Mouse (Mus musculus) frontal cortex, postnatal 25 days (tissue): ENCODE results near the gene Eps8l2.
A peak's percentile ranks its signal among the peaks of the same experiment; 100 is the strongest.

Experiments
- DNase-seq, 2 experiments: peaks; one replicate each; pipeline ENCODE4 v3.0.0; 2022; ENCODE audit warnings: low spot score in 2 of 2

Eps8l2 gene

DNA sequence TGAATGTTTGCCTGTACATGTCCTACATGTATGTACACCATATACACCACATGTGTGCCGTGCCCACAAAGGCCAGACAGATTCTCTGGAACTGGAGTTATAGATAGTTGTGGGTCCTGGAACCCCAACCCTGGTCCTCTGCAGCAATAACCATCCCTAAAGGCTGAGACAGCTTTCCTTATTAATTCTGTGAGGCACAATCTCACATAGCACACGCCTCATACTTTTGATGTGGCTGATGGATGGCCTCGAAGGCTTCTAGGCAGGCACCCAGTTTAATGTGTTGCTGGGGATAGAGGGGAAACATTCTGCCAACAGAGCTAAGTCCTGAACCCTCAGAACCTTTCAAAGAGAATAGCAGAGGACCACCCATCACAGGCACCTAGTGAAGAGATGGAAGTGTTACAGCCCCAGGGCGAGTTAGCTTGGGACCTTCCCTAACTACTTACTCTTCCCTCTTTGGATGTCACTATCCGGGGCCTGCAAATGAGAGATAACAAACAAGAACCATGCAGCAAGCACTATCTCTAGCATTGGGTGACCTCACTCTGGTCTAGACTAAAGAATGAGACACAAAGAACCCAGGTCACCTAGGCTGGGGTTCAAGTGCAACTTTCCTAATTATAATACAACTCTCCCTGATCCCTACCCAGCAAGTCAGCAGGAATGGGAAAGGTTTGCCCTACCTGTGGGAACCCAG, 25.8 kb downstream of the Eps8l2 start:
- DNase-seq: no peak

DNA sequence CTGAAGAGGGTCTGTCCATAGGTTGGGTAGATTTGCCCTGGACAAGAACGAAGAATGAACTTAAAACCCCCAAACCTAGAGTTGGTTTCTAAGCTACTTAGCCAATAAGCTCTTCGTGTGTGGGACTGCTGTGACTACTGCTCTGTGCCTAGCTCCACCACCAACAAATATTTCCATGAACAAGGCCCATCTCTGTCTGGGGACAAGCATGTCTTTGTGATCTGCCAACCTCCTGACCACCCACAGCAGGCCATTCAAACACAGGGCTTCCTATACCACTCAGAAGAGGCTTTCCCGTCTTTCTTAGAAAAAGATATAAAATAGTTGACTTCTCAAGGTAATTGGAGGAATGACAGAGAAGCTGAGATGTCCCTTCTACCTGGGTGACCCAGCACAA, 26.4 kb downstream of the Eps8l2 start:
- DNase-seq: no peak

DNA sequence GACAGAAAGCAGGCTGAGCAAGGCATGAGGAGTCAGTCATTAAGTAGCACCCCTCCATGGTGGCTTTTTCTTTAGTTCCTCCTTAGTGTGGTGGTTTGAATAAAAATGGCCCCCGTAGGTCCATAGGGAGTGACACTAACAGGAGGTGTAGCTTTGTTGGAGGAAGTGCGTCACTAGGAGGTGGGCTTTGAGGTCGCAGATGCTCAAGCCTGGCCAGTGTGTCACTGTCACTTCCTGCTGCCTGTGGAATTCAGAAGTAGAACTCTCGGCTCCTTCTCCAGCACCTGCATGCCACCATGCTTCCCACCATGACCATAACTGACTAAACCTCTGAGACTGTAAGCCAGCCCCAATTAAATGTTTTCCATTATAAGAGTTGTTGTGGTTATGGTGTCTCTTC, 28.7 kb downstream of the Eps8l2 start:
- no peak for DNase-seq

DNA sequence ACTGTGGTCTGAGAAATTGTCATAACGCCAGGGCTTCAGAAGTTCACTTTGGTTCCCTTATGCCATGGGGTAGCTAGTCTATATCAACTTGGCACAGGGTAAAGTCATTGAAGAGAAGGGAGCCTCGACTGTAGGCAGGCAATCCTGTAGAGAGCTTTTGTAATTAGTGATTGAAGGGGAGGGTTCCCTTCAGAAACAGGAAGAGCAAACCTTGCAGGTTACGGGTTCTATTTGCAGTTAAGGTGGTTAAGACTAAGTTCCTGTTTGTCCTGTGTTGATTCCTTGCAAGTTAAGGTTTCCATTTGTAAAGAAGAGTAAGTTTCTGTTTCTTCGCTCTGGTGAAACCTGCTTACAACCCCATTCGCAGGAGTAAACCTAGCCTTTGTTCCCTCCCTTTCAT, 31.2 kb downstream of the Eps8l2 start:
- no peak for DNase-seq

DNA sequence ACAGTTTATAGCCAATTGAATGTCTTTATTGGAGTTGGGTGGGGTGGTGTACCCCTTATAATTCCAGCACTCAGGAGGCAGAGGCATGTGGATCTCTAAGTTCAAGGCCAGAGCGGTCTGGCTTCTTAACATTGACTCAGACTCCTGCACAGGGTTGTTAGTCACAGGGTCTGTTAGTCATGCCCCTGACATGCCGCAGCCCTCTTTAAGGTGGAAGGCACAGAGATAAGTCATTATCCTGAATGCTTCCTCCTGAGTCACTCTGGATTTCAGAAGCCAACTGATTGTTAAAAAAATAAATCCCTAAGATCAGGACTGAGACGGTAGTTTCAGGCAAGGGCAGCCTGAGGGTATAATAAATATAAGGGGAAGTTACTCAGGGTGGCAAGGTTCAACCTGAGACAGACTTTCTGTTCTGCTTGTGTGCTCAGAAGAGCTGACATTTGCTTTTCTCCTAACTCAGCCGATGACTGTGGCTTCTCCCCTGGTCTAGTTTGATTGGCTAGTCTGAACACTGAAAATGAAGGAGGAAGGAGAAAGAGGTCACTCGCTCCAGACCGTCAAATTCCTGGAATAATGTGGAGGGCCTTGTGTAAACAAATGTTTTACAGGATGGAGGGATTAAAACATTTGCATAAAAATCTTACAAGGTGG, 33.4 kb downstream of the Eps8l2 start:
- no peak for DNase-seq

DNA sequence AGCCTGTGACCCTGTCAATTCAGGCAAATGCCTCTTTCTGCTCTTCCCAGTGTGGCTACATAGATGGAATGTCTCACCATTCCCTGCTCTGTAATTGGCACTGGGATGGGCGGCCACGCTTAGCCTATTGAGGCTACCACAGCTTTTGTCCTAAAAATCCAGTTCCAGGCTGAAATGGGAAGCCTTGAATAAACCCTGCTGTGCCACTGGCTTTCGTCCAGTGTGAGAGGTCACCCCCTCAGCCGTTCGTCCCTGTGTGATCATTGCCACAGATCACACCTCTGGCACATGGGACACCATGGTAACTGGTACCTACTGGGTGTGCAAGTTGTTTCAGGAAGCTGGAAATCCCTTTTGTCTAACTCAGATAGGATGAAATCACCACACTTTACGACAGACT, 34.9 kb downstream of the Eps8l2 start:
- no peak for DNase-seq

DNA sequence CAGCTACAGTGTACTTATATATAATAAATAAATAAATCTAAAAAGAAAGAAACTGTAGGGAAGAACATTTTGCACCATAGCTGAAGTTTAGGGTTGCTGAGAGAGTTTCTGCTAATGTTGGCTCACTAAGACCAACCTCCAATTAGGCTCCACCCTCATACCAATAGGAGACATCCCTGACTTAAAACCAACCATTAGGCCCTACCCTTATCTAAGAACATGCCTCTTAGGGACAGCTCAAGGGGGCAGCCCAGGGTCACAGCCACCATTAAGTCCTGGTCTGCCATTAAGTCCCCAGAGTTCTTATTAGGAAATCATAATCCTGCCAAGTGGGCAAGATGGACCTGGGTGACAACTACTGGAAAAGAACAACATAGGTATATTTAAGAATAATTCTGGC, 35.7 kb downstream of the Eps8l2 start:
- DNase-seq: no peak

DNA sequence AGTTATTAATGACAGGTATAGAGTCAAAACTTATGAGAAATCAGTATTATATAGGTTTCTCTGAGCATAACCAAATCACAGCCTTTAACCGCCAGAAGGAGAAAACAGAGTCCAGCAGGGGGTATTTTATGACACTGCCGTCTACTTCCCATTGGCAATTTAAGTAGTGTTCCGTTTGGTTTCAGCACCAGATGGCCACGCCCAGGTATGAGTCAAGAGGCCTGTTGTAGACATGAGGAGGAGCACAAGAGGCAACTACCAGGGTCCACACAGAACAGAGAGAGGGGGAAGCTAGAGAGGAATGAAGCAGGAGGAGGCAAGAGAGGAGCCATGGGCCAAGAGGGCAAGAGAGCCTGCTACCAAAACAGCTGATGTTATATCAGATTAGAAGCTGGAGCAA, 40.9 kb downstream of the Eps8l2 start:
- DNase-seq: no peak

DNA sequence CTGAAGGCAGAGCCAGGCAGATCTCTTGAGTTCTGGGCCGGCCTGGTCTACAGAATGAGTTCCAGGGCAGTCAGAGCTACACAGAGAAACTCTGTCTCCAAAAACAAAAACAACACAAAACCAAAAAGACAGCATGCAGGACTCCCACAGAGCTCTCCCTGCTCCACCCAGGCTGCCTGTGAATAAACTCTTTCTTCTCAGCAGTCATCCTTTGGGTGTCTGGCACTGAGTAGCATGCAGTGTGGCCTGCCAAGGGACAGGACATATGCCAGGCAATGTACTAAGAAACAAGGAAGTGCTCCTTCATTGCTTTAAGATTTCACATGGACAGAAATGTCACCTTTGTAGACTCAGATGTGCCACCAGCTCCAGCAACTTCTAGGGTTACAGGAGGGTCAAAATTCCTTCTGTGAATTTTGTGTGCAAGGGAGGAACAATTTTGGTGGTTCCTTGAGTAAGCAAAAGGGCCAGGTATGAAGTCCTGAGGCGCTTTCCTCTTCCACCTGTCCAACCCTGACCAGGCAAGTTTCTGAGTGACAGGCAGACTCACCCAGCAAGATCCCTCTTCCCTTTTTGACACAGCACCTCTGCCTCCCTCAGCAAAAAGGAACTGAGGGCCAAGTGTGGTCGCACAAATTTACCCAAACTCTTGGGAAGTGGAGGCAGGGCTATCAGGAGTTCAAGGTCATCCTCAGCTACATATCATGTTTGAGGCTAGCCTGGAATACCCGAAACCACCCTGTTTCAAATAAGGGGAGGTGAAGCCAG, 42.6 kb downstream of the Eps8l2 start:
- no peak for DNase-seq

DNA sequence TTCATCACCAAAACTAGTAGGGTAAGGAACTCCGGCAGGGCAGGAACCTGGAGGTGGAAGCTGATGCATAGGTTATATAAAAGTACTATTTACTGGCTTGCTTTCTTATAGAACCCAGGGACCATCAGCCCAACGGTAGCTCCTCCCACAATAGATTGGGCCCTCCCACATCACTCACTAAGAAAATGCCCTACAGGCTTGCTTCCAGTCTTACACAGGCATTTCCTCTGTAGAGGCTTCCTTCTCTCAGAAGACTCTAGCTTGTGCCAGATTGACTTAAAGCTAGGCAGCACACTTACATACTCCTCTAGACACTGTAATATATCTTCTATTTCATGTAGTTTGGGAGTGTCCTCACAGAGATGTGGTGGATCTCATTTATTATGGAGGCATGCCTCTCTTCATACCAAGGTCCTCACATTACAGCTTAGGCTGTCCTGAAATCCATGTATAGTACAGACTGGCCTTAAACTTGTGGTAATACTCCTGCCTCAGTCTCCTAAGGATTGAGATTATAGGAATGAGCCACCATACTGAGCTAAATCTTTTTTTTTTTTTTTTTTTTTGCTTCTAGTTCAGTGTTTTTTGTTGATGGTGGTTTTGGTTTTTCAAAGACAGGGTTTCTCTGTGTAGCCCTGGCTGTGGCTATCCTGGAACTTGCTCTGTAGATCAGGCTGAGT, 49.3 kb downstream of the Eps8l2 start:
- DNase-seq: no peak

DNA sequence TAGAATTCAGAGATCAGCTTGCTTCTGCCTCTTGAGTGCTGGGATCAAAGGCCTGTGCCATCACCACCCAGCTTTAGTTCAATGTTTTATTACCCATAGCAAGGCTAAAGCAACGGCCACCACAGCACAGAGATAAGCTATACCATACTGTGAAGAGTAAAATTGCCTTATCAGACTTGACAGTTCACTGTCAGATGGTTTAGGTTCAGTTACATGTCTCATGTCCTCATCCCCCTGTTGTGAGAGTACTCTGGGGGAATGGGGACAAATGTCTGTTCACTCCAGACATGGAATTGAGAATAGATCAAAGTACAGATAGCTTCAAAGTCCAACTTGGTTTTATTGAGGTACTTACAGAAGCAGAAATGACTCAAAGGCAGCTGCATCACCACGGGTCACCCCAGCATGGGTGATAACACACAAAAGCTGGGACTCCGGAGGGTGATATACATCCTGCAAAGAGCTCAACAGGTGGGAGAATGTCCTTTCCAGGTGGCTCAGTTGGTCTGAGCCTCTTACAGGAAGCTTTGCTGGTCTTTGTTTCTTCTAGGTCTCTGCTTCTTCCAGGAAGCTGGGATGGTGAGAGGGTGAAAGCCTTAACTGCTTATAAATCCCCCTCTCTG, 49.9 kb downstream of the Eps8l2 start:
- DNase-seq: no peak

DNA sequence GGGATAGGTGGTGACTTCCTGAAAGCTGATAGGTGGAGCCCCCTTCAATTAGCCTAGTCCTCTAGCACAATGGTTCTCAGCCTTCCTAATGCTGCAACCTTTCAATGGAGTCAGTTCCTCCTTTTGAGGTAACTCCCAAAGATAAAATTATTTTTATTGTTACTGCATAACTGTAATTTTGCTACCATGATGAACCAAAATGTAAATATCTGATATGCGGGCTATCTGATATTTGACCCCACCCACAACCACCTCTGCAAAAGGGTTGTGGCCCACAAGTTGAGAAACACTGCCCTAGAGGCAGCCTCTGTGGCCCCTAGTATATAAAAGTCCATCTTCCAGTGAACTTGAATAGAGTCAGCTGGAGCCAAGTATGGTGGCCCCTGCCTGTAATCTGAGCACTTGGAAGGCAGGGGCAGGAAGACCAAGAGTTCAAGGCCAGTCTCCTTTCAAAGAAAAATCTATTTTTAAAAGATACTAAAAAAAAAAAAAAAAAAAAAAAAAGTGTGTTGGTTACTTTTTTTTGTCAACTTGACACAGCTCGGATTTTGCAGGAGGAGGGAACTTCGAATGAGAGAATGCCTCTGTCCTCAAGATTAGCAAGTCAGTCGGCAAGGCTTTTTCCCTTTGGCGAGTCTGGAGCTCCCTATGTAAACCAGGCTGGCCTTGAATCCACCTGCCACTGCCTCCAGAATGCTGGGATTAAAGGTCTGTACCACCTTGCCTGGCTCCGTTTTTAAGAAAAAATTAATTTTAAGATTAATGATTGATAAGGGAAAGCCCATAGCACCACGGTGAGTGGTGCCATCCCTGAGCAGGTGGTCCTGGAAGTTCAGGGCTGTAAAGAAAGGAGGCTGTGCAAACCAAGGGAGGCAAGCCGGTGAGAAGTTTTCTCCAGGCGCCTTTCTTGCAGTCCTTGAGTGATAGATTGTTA, 51.9 kb downstream of the Eps8l2 start:
- DNase-seq: no peak

DNA sequence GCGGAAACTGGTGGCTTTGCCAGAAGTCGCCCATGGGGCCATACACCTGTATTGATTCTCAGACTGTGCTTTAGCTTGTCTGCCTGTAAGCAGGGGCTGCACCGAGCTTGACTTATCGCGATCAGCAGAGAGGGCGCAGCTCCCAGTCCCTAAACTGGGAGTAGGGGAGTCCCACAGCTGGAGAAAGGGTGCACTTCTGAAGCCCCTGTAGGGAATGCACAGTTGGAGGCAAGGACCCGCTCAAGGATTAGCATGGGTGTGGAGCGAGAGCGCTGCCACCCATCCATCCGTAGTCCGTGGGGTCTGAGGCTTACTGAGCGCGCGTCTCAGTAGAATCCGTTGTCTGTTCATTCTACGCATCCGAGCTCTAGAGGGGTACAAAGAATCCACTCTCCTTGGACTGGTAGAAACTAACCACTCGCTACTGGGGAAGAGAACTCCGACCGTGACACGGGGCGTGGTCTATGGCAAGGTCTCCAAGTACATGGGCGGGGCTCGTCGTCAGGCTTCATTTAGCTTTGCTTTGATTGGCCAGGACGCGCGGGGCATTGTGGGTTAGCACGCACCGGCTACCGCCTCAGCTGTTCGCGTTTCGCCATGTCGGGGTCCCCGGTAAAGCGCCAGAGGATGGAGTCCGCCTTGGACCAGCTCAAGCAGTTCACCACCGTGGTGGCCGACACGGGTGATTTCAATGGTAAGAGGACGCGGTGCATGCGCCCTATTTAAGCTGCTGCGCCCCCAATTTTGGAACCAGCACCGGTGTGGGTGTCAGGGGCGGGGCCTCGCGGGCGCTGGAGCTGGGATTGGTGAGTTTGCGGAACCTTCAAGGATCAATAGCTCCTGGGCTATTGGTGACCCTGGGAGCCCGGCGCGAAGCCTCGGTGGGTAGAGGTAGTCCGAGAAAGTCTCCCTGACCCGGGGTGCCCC, 53.2 kb downstream of the Eps8l2 start, which contains the start of gene Taldo1:
Taldo1 (plus strand) TSS at position 575 of the 927 bp plus-strand sequence.
- peak; percentile 93 to 95 for DNase-seq

DNA sequence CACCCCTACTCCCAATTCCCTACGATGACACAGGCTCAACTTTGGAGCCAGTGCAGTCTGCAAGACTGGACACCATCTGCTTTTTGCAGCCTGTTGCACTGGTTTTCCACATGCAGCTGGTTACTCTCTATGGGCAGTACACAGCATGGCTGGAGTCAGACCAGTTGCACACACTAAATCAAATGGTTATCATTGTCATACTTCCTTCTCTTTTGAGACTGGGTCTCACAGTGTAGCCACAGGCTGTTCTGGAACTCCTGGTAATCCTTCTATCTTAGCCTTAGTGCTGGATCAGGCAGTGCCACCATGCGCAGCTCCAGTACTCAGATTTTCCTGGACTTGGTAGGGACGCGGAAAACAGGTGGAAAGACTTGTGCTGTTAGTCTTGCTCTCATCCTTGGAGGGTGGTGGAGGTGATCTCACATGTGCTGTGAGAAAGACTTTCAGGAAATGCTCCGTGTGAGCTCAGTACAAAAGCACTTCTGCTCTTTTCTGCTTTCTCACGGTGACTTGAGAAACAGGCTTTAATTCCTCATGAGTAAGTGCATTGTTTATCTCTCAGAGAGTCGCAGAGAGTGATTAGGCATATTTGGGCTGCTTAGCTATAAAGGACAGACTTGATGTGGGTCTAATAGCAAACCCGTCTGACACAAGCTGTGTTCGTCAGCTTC, 54.0 kb downstream of the Eps8l2 start:
- DNase-seq: no peak

DNA sequence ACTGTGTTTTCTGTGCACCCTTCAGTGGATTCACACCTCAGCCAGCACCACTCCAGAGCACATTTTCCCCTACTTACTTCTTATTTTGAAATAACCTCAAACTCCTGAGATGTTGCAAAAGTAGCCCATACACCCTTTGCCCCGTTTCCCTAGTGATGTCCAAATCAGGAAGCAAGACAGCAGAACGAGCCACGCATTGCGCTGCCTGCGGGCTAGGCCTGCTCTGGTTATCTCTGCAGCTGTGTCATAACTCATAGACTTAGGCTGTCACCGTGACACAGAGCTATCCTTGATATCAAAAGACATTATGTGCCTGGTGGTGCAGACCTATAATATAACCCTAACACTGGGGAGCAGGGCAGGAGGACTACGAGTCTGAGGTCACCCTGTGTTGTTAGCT, 55.5 kb downstream of the Eps8l2 start:
- no peak for DNase-seq

DNA sequence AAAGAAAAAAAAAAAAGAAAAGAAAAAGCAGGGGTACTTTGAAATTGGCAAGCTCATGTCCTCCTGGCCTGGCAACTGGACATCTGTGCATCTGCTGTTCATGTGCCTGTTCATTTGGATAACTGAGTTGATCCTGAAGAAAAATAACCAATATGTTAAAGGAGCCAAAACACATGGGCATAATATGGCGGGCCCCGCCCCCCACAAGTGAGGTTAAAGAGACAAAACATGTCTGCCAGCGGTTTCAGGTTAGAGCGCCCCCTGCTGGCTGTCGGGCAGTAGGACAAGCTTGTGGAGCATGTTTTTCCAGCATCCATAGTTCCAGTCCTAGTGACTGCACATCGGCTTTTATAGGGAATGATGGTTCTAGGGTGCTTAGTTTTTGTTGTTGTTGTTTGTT, 56.1 kb downstream of the Eps8l2 start:
- DNase-seq: no peak

DNA sequence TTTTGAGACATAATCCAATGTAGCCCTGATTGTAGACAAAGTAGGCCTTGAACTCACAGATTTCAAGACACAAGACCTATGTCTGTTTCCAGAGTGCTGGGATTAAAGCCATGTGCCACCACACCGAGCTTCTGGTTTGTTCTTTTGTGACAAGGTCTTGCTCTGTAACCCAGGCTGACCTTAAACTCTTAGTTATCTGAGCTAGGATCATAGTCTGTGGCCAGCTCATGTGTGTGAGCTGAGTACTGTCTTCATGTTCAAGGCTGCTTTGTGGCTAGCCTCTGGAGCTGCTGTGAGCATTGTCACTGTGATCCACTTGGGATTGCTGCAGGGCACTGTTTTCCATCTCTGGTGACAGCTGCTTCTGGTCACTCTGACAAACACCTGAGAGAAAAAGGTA, 56.7 kb downstream of the Eps8l2 start:
- no peak for DNase-seq

DNA sequence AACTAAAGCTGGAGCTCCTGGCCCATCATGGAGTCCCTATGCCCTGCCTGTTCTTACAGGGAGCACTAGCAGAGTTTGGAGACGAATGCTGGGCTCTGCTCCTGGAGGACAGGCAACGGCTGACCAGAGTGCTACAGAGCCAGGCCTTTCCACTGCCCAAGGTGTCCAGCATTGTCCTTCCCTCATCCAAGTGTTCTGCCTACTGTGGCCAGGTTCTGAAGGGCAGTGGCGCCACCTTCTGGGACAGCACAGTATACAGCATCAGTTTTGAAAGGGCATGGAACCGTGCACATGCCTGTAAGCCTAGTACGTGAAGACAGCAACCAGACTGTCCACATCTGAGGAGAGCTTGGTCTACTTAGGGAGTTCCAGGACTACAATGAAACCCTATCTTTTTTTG, 64.6 kb downstream of the Eps8l2 start:
- DNase-seq: no peak

DNA sequence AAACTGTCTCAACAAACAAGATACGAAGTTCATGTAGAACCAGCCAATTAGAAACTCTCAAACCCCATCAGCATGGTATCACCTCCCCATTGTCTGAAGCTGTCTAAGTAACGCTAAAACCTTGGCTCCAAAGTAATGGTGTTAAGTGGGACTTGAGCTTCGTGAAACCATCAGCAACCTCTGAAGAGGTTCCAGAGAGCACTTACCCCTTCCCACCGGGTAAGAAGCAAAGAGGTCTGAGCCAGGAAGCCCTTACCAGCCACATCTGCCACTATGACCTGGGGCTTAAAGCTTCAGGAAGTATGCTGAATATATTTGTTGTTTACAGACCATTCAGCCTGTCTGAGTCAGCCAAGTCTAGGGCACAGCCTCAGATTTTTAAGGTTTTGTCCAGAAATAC, 66.8 kb downstream of the Eps8l2 start:
- no peak for DNase-seq
